Mouse (Mus musculus) thymus, adult 2 months (tissue): ENCODE data around the gene Gm17571.

Experiments used
- CTCF ChIP-seq: fragments of 200-500 bp; IDR thresholded peaks from 2 replicates; pipeline ENCODE4 v1.5.1; 2012; ENCODE audit warnings: mild to moderate bottlenecking, control low read depth, low read length, moderate library complexity, borderline replicate concordance; ENCODE audit not compliant: control insufficient read depth, poor library complexity, insufficient read depth; ENCODE audit errors: extremely low read depth
- POLR2A ChIP-seq: fragments of 200-500 bp; IDR thresholded peaks from 2 replicates; pipeline ENCODE4 v1.6.1; 2012; ENCODE audit warnings: mild to moderate bottlenecking, low read length, control low read depth, moderate library complexity; ENCODE audit not compliant: control insufficient read depth, poor library complexity, insufficient read depth; ENCODE audit errors: extremely low read depth

DNA sequence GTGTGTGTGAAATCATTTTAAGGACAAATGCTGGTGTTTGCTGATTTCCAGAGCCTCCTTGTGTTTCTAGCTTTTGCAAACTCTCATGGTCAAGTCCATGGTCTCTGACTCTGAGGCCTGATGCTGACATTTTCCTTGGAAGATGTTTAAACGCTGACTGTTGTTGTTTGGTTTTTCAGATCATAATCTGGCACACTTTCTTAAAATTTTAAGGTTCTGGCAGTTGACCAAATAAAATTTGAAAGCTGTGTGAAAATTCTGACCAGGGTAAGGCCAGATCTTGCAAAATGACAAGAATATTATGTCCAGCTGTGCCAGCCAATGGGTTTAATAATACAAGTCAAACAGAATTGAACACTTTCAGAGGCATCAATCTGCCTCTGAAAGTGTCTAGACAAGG, 8.7 kb upstream of the Gm17571 start:
- TF ChIP-seq CTCF (no peak), POLR2A (no peak)
